ENCODE assay signal across 22 mouse cellular contexts in genomic region chr10:128861176-128861575, GRCm38 (mm10).
"Had no signal": no experiment of that assay in that cellular context is flagged by ENCODE, and none has a peak within 500 bp of the region (broad histone marks: within the 10 kb centered on the region; RNA-seq: fewer than 3 reads in every experiment).

No protein-coding gene starts in this region.

- H3K27ac ChIP-seq: intestine, embryonic 15.5 days; kidney, embryonic 15.5 days; limb, embryonic 10.5 days; limb, embryonic 13.5 days; liver, embryonic 12.5 days; liver, embryonic 15.5 days; lung, embryonic 15.5 days; midbrain, embryonic 12.5 days; neural tube, embryonic 13.5 days; stomach, embryonic 15.5 days had no signal

- DNase-seq: kidney, adult 11 months; kidney, adult 8-10 months; kidney, postnatal 10 days; kidney, postnatal 4 days; layer of hippocampus, adult 9-11 months; liver; lung, adult 18-20 months; lung, postnatal 10 days; lung, postnatal 36 days; thymus, postnatal 25 days had no signal

- H3K27me3 ChIP-seq: intestine, embryonic 15.5 days; kidney, embryonic 15.5 days; limb, embryonic 13.5 days; liver, embryonic 12.5 days; liver, embryonic 15.5 days; lung, embryonic 15.5 days; midbrain, embryonic 12.5 days; neural tube, embryonic 13.5 days; stomach, embryonic 15.5 days had no signal

- ATAC-seq: intestine, embryonic 15.5 days; liver, embryonic 12.5 days; midbrain, embryonic 16.5 days had no signal

- H3K4me3 ChIP-seq: intestine, embryonic 15.5 days; kidney, embryonic 15.5 days; limb, embryonic 10.5 days; limb, embryonic 13.5 days; liver, embryonic 12.5 days; liver, embryonic 15.5 days; lung, embryonic 15.5 days; midbrain, embryonic 12.5 days; myocyte; neural tube, embryonic 13.5 days; stomach, embryonic 15.5 days had no signal
